Mouse (Mus musculus): ENCODE measurements around the gene Memo1. TPM values are rescaled to one million over a fixed set of nuclear protein-coding genes. Genes with fewer than 3 reads are reported as not detected.
A peak's percentile ranks its signal among the peaks of the same experiment; 100 is the strongest.

Gene Memo1
- polyA plus RNA-seq, 1 experiment from 2014 or later: 102 TPM

GRCm38 (mm10) chr17:74288626-74289025 lies 6.7 kb downstream of the Memo1 start:
- no peak overlapping the region for H3K4me3 ChIP-seq (ENCODE audit: low read depth, low read length)
- no peaks in the 10 kb centered on the region for H3K36me3 ChIP-seq (ENCODE audit: control insufficient read depth, insufficient read depth, low read length)
- no peak overlapping the region for H3K27ac ChIP-seq (replicated peaks; ENCODE audit: low read depth, low read length)
- ATAC-seq (ENCODE audit: low read depth): no peak
- H3K9ac ChIP-seq (ENCODE audit: low read depth, low read length): no peak overlapping the region
- no peak for DNase-seq (ENCODE audit: low spot score)
- H3K9me3 ChIP-seq (ENCODE audit: control insufficient read depth, low read length): no peaks in the 10 kb centered on the region
- H3K27me3 ChIP-seq (replicated peaks; ENCODE audit: control insufficient read depth, insufficient read depth, low read length): no peaks in the 10 kb centered on the region
- no peak overlapping the region for H3K4me2 ChIP-seq (ENCODE audit: low read depth, low read length)
- 96% methylated on average over 2 of the region's 2 CpGs for WGBS
- peaks cover 23% of the 10 kb centered on the region for H3K4me1 ChIP-seq (ENCODE audit: control insufficient read depth, insufficient read depth, low read length)

GRCm38 (mm10) chr17:74286140-74286730 lies 9.1 kb downstream of the Memo1 start:
- no peak for DNase-seq (ENCODE audit: low spot score)
- H3K36me3 ChIP-seq (ENCODE audit: control insufficient read depth, insufficient read depth, low read length): no peaks in the 10 kb centered on the region
- 0 out of 2 replicates have a peak, but pooled peaks have one; percentile 38 for ATAC-seq (ENCODE audit: low read depth)
- peaks cover 4% of the 10 kb centered on the region; the same call in 1 of the 2 replicates for H3K4me1 ChIP-seq (ENCODE audit: control insufficient read depth, insufficient read depth, low read length)
- no peak overlapping the region for H3K27ac ChIP-seq (replicated peaks; ENCODE audit: low read depth, low read length)
- no peak overlapping the region for H3K9ac ChIP-seq (ENCODE audit: low read depth, low read length)
- no peaks in the 10 kb centered on the region for H3K27me3 ChIP-seq (replicated peaks; ENCODE audit: control insufficient read depth, insufficient read depth, low read length)
- no peak overlapping the region for H3K4me2 ChIP-seq (ENCODE audit: low read depth, low read length)
- WGBS: 82% methylated on average over 4 of the region's 4 CpGs
- H3K9me3 ChIP-seq (ENCODE audit: control insufficient read depth, low read length): no peaks in the 10 kb centered on the region
- H3K4me3 ChIP-seq (ENCODE audit: low read depth, low read length): no peak overlapping the region

GRCm38 (mm10) chr17:74285730-74286129 lies 9.6 kb downstream of the Memo1 start:
- H3K4me1 ChIP-seq (ENCODE audit: control insufficient read depth, insufficient read depth, low read length): peaks cover under 1% of the 10 kb centered on the region; the same call in 1 of the 2 replicates
- no peak overlapping the region for H3K4me3 ChIP-seq (ENCODE audit: low read depth, low read length)
- no peaks in the 10 kb centered on the region for H3K9me3 ChIP-seq (ENCODE audit: control insufficient read depth, low read length)
- ATAC-seq (ENCODE audit: low read depth): 0 out of 2 replicates have a peak, but pooled peaks have one; percentile 27
- no peak overlapping the region for H3K9ac ChIP-seq (ENCODE audit: low read depth, low read length)
- H3K27me3 ChIP-seq (replicated peaks; ENCODE audit: control insufficient read depth, insufficient read depth, low read length): no peaks in the 10 kb centered on the region
- no peak overlapping the region for H3K4me2 ChIP-seq (ENCODE audit: low read depth, low read length)
- WGBS: 70% methylated on average over 2 of the region's 2 CpGs
- peak; percentile 39 for DNase-seq (ENCODE audit: low spot score)
- no peak overlapping the region for H3K27ac ChIP-seq (replicated peaks; ENCODE audit: low read depth, low read length)
- H3K36me3 ChIP-seq (ENCODE audit: control insufficient read depth, insufficient read depth, low read length): 0 out of 2 replicates have a peak, but pooled peaks cover 3% of the 10 kb centered on the region

- ATAC-seq (ENCODE audit: low read depth) (no peak), DNase-seq (ENCODE audit: low spot score) (no peak)
- no peak overlapping the region for H3K9ac ChIP-seq (ENCODE audit: low read depth, low read length)
- H3K9me3 ChIP-seq (ENCODE audit: control insufficient read depth, low read length): no peaks in the 10 kb centered on the region
- no peaks in the 10 kb centered on the region for H3K27me3 ChIP-seq (replicated peaks; ENCODE audit: control insufficient read depth, insufficient read depth, low read length)
- no peak overlapping the region for H3K4me3 ChIP-seq (ENCODE audit: low read depth, low read length)
- no peak overlapping the region for H3K27ac ChIP-seq (replicated peaks; ENCODE audit: low read depth, low read length)
- 78% methylated on average over 2 of the region's 2 CpGs for WGBS
- H3K4me2 ChIP-seq (ENCODE audit: low read depth, low read length): no peak overlapping the region
- no peaks in the 10 kb centered on the region for H3K4me1 ChIP-seq (ENCODE audit: control insufficient read depth, insufficient read depth, low read length)
- H3K36me3 ChIP-seq (ENCODE audit: control insufficient read depth, insufficient read depth, low read length): 0 out of 2 replicates have a peak, but pooled peaks cover 3% of the 10 kb centered on the region
These were observed 10.8 kb downstream of the Memo1 start for GRCm38 (mm10) chr17:74284397-74285115.

- H3K9me3 ChIP-seq (ENCODE audit: control insufficient read depth, low read length): no peaks in the 10 kb centered on the region
- H3K4me1 ChIP-seq (ENCODE audit: control insufficient read depth, insufficient read depth, low read length): no peaks in the 10 kb centered on the region
- H3K4me3 ChIP-seq (ENCODE audit: low read depth, low read length): no peak overlapping the region
- H3K9ac ChIP-seq (ENCODE audit: low read depth, low read length): no peak overlapping the region
- no peaks in the 10 kb centered on the region for H3K27me3 ChIP-seq (replicated peaks; ENCODE audit: control insufficient read depth, insufficient read depth, low read length)
- no peak overlapping the region for H3K4me2 ChIP-seq (ENCODE audit: low read depth, low read length)
- 92% methylated on average over 3 of the region's 3 CpGs for WGBS
- H3K36me3 ChIP-seq (ENCODE audit: control insufficient read depth, insufficient read depth, low read length): 0 out of 2 replicates have a peak, but pooled peaks cover 3% of the 10 kb centered on the region
- no peak overlapping the region for H3K27ac ChIP-seq (replicated peaks; ENCODE audit: low read depth, low read length)
- no peak for DNase-seq (ENCODE audit: low spot score)
- no peak for ATAC-seq (ENCODE audit: low read depth)
These were observed 13.3 kb downstream of the Memo1 start for GRCm38 (mm10) chr17:74282024-74282423.

GRCm38 (mm10) chr17:74278966-74279869 lies 16.1 kb downstream of the Memo1 start:
- Histone ChIP-seq H3K36me3 (ENCODE audit: control insufficient read depth, insufficient read depth, low read length) (0 out of 2 replicates have a peak, but pooled peaks cover 8% of the 10 kb centered on the region), H3K9ac (ENCODE audit: low read depth, low read length) (no peak overlapping the region), H3K4me3 (ENCODE audit: low read depth, low read length) (no peak overlapping the region), H3K27ac (replicated peaks; ENCODE audit: low read depth, low read length) (no peak overlapping the region), H3K4me2 (ENCODE audit: low read depth, low read length) (no peak overlapping the region), H3K27me3 (replicated peaks; ENCODE audit: control insufficient read depth, insufficient read depth, low read length) (no peaks in the 10 kb centered on the region), H3K9me3 (ENCODE audit: control insufficient read depth, low read length) (no peaks in the 10 kb centered on the region), H3K4me1 (ENCODE audit: control insufficient read depth, insufficient read depth, low read length) (no peaks in the 10 kb centered on the region)
- 92% methylated on average over 8 of the region's 8 CpGs for WGBS
- ATAC-seq (ENCODE audit: low read depth) (no peak), DNase-seq (ENCODE audit: low spot score) (no peak)

- H3K4me1 ChIP-seq (ENCODE audit: control insufficient read depth, insufficient read depth, low read length): no peaks in the 10 kb centered on the region
- WGBS: 83% methylated on average over 3 of the region's 3 CpGs
- H3K9me3 ChIP-seq (ENCODE audit: control insufficient read depth, low read length): no peaks in the 10 kb centered on the region
- no peak overlapping the region for H3K4me2 ChIP-seq (ENCODE audit: low read depth, low read length)
- no peak overlapping the region for H3K4me3 ChIP-seq (ENCODE audit: low read depth, low read length)
- no peaks in the 10 kb centered on the region for H3K27me3 ChIP-seq (replicated peaks; ENCODE audit: control insufficient read depth, insufficient read depth, low read length)
- DNase-seq (ENCODE audit: low spot score) (no peak), ATAC-seq (ENCODE audit: low read depth) (no peak)
- 0 out of 2 replicates have a peak, but pooled peaks cover 5% of the 10 kb centered on the region for H3K36me3 ChIP-seq (ENCODE audit: control insufficient read depth, insufficient read depth, low read length)
- H3K27ac ChIP-seq (replicated peaks; ENCODE audit: low read depth, low read length): no peak overlapping the region
- no peak overlapping the region for H3K9ac ChIP-seq (ENCODE audit: low read depth, low read length)
These were observed 20.9 kb downstream of the Memo1 start for GRCm38 (mm10) chr17:74274471-74274870.

- Histone ChIP-seq H3K9ac (ENCODE audit: low read depth, low read length) (no peak overlapping the region), H3K9me3 (ENCODE audit: control insufficient read depth, low read length) (no peaks in the 10 kb centered on the region), H3K4me1 (ENCODE audit: control insufficient read depth, insufficient read depth, low read length) (no peaks in the 10 kb centered on the region), H3K27ac (replicated peaks; ENCODE audit: low read depth, low read length) (no peak overlapping the region), H3K36me3 (ENCODE audit: control insufficient read depth, insufficient read depth, low read length) (0 out of 2 replicates have a peak, but pooled peaks cover 5% of the 10 kb centered on the region), H3K4me2 (ENCODE audit: low read depth, low read length) (no peak overlapping the region), H3K27me3 (replicated peaks; ENCODE audit: control insufficient read depth, insufficient read depth, low read length) (no peaks in the 10 kb centered on the region), H3K4me3 (ENCODE audit: low read depth, low read length) (no peak overlapping the region)
- DNase-seq (ENCODE audit: low spot score) (no peak), ATAC-seq (ENCODE audit: low read depth) (peak; percentile 53; the same call in 1 of the 2 replicates)
- 84% methylated on average over 16 of the region's 16 CpGs for WGBS
These were observed 22.6 kb downstream of the Memo1 start for GRCm38 (mm10) chr17:74272683-74273205.
